Mouse (Mus musculus): ENCODE measurements at regions not wholly inside any gene's neighbourhood (a gene's known extent, or its start where the extent isn't known, plus 50 kb on each side); places are given as distances from the start of the nearest gene placed in this dataset.
A peak's percentile ranks its signal among the peaks of the same experiment; 100 is the strongest.
"Not testable (repeated sequence)": the region's sequence is repeated elsewhere in the genome, so short reads cannot be mapped to it uniquely, and the experiment has no call there.

GRCm38 (mm10) chr10:38704762-38705130 is 116.8 kb downstream of the Rfpl4b start:
- not testable (repeated sequence) for H3K4me3 ChIP-seq; H3K4me1 ChIP-seq; H3K9ac ChIP-seq; H3K4me2 ChIP-seq; H3K27me3 ChIP-seq; H3K9me3 ChIP-seq; H3K36me3 ChIP-seq; ATAC-seq (ENCODE audit: insufficient number of reproducible peaks, insufficient read depth, low FRiP score, low TSS enrichment, low read depth)
- WGBS = 41% methylated on average over 1 of the region's 1 CpGs
- H3K27ac ChIP-seq = 0 out of 2 replicates have a peak overlapping the region, but pooled peaks have one; percentile 28

- Histone ChIP-seq H3K27ac (0 out of 2 replicates have a peak overlapping the region, but pooled peaks have one; percentile 28), H3K4me1 (no peaks in the 10 kb centered on the region), H3K9me3 (no peaks in the 10 kb centered on the region), H3K4me2 (no peak overlapping the region), H3K4me3 (no peak overlapping the region), H3K27me3 (no peaks in the 10 kb centered on the region), H3K9ac (no peak overlapping the region), H3K36me3 (no peaks in the 10 kb centered on the region)
- peak; percentile 56; the same call in 1 of the 2 replicates for ATAC-seq (ENCODE audit: insufficient number of reproducible peaks, insufficient read depth, low FRiP score, low TSS enrichment, low read depth)
- 57% methylated on average over 4 of the region's 4 CpGs for WGBS
Observed at GRCm38 (mm10) chr10:38703954-38704761, 117.4 kb downstream of the Rfpl4b start.

GRCm38 (mm10) chr10:38677453-38677852 is 144.1 kb downstream of the Rfpl4b start:
- H3K27me3 ChIP-seq = no peaks in the 10 kb centered on the region
- H3K4me3 ChIP-seq = no peak overlapping the region
- H3K4me1 ChIP-seq = 0 out of 2 replicates have a peak, but pooled peaks cover 2% of the 10 kb centered on the region
- no peaks in the 10 kb centered on the region for H3K36me3 ChIP-seq
- no peak for ATAC-seq (ENCODE audit: insufficient number of reproducible peaks, insufficient read depth, low FRiP score, low TSS enrichment, low read depth)
- H3K4me2 ChIP-seq = no peak overlapping the region
- no peak overlapping the region for H3K9ac ChIP-seq
- H3K9me3 ChIP-seq = peaks cover 3% of the 10 kb centered on the region
- 27% methylated on average over 2 of the region's 2 CpGs for WGBS
- H3K27ac ChIP-seq = no peak overlapping the region

GRCm38 (mm10) chr10:38668610-38669009 is 153.0 kb downstream of the Rfpl4b start:
- Histone ChIP-seq H3K9ac (no peak overlapping the region), H3K4me3 (no peak overlapping the region), H3K4me2 (no peak overlapping the region), H3K27ac (no peak overlapping the region), H3K27me3 (no peaks in the 10 kb centered on the region), H3K36me3 (no peaks in the 10 kb centered on the region), H3K4me1 (no peaks in the 10 kb centered on the region), H3K9me3 (no peaks in the 10 kb centered on the region)
- ATAC-seq (ENCODE audit: insufficient number of reproducible peaks, insufficient read depth, low FRiP score, low TSS enrichment, low read depth) = no peak

GRCm38 (mm10) chr10:38667841-38668240 is 153.7 kb downstream of the Rfpl4b start:
- no peaks in the 10 kb centered on the region for H3K9me3 ChIP-seq
- H3K27ac ChIP-seq = no peak overlapping the region
- H3K4me1 ChIP-seq = no peaks in the 10 kb centered on the region
- H3K36me3 ChIP-seq = no peaks in the 10 kb centered on the region
- no peaks in the 10 kb centered on the region for H3K27me3 ChIP-seq
- ATAC-seq (ENCODE audit: insufficient number of reproducible peaks, insufficient read depth, low FRiP score, low TSS enrichment, low read depth) = no peak
- no peak overlapping the region for H3K9ac ChIP-seq
- H3K4me3 ChIP-seq = no peak overlapping the region
- H3K4me2 ChIP-seq = no peak overlapping the region

- WGBS = 47% methylated on average over 1 of the region's 1 CpGs
- ATAC-seq (ENCODE audit: insufficient number of reproducible peaks, insufficient read depth, low FRiP score, low TSS enrichment, low read depth) = no peak
- no peak overlapping the region for H3K9ac ChIP-seq
Observed at GRCm38 (mm10) chr10:38635695-38636094, 185.9 kb downstream of the Rfpl4b start.

GRCm38 (mm10) chr10:38629907-38630505 is 191.6 kb downstream of the Rfpl4b start:
- no peak overlapping the region for H3K4me3 ChIP-seq
- H3K4me1 ChIP-seq = no peaks in the 10 kb centered on the region
- H3K9ac ChIP-seq = no peak overlapping the region
- H3K27me3 ChIP-seq = no peaks in the 10 kb centered on the region
- 55% methylated on average over 4 of the region's 4 CpGs for WGBS
- no peak for ATAC-seq (ENCODE audit: insufficient number of reproducible peaks, insufficient read depth, low FRiP score, low TSS enrichment, low read depth)
- H3K9me3 ChIP-seq = no peaks in the 10 kb centered on the region
- no peaks in the 10 kb centered on the region for H3K36me3 ChIP-seq
- no peak overlapping the region for H3K4me2 ChIP-seq
- no peak overlapping the region for H3K27ac ChIP-seq

More at GRCm38 (mm10) chr10:38635695-38636094, 185.9 kb downstream of the Rfpl4b start:
- H3K4me2 ChIP-seq = no peak overlapping the region
- no peak overlapping the region for H3K4me3 ChIP-seq
- no peaks in the 10 kb centered on the region for H3K9me3 ChIP-seq
- no peaks in the 10 kb centered on the region for H3K36me3 ChIP-seq
- H3K27ac ChIP-seq = no peak overlapping the region
- H3K27me3 ChIP-seq = no peaks in the 10 kb centered on the region
- no peaks in the 10 kb centered on the region for H3K4me1 ChIP-seq

GRCm38 (mm10) chr10:38623399-38623798 is 198.2 kb downstream of the Rfpl4b start:
- Histone ChIP-seq H3K4me2 (no peak overlapping the region), H3K9ac (no peak overlapping the region), H3K4me3 (no peak overlapping the region), H3K9me3 (no peaks in the 10 kb centered on the region), H3K27me3 (no peaks in the 10 kb centered on the region), H3K27ac (no peak overlapping the region), H3K4me1 (no peaks in the 10 kb centered on the region), H3K36me3 (no peaks in the 10 kb centered on the region)
- ATAC-seq (ENCODE audit: insufficient number of reproducible peaks, insufficient read depth, low FRiP score, low TSS enrichment, low read depth) = no peak
- 97% methylated on average over 1 of the region's 1 CpGs for WGBS

DNA sequence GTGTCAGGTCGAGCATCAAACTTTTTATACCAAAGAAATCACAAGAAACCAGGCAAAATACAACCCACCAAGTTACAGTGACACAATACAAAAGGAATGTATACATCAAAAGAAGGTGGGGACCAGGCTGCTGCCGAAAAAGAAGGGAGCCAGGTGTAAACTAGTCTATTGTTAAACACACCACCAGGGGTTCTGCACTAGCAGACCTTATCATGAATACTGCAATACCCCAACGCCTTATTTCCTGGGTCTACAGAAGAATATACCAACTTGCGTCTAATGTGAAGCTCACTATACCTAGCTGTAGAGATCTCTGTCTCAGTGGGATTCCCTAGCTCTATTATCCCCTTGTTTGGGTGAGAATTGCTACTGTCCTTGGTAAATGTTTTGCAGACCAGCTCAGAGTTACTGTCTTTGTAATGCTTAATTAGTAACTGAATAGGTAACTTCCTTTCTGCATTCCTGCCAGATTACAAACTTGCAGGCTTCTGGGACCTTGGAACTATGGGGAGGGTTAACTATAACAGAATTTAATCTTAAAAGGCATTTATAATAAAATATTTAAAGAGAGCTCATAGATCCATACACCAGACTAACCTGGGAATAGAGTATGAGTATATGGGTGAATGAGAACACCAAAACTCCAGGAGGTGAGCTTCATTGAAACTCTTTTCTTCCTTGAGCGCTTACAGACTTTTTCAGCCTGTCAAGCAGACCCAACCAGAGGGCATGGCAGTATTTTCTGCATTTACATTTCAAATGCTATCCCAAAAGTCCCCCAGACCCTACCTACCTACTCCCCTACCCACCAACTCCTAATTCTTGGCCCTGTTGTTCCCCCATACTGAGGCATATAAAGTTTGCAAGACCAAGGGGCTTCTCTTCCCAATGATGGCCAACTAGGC is 211.7 kb downstream of the Rfpl4b start:
- no peak overlapping the region for H3K9ac ChIP-seq
- WGBS = 78% methylated on average over 5 of the region's 5 CpGs
- no peak for ATAC-seq (ENCODE audit: insufficient number of reproducible peaks, insufficient read depth, low FRiP score, low TSS enrichment, low read depth)
- H3K4me1 ChIP-seq = no peaks in the 10 kb centered on the region
- no peak overlapping the region for H3K4me2 ChIP-seq
- no peaks in the 10 kb centered on the region for H3K36me3 ChIP-seq
- no peak overlapping the region for H3K27ac ChIP-seq
- no peak overlapping the region for H3K4me3 ChIP-seq
- no peaks in the 10 kb centered on the region for H3K27me3 ChIP-seq
- no peaks in the 10 kb centered on the region for H3K9me3 ChIP-seq

- H3K27me3 ChIP-seq = no peaks in the 10 kb centered on the region
- no peak overlapping the region for H3K4me3 ChIP-seq
- no peak overlapping the region for H3K4me2 ChIP-seq
- no peaks in the 10 kb centered on the region for H3K36me3 ChIP-seq
- no peaks in the 10 kb centered on the region for H3K9me3 ChIP-seq
- WGBS = 89% methylated on average over 2 of the region's 2 CpGs
- no peak overlapping the region for H3K9ac ChIP-seq
- no peak overlapping the region for H3K27ac ChIP-seq
- H3K4me1 ChIP-seq = no peaks in the 10 kb centered on the region
- ATAC-seq (ENCODE audit: insufficient number of reproducible peaks, insufficient read depth, low FRiP score, low TSS enrichment, low read depth) = no peak
Observed at GRCm38 (mm10) chr10:38586061-38586460, 235.5 kb downstream of the Rfpl4b start.

GRCm38 (mm10) chr10:38575726-38576125 is 245.9 kb downstream of the Rfpl4b start:
- H3K4me3 ChIP-seq = no peak overlapping the region
- no peaks in the 10 kb centered on the region for H3K36me3 ChIP-seq
- H3K4me1 ChIP-seq = peaks cover 3% of the 10 kb centered on the region; the same call in 1 of the 2 replicates
- H3K9me3 ChIP-seq = no peaks in the 10 kb centered on the region
- H3K27me3 ChIP-seq = no peaks in the 10 kb centered on the region
- no peak overlapping the region for H3K9ac ChIP-seq
- ATAC-seq (ENCODE audit: insufficient number of reproducible peaks, insufficient read depth, low FRiP score, low TSS enrichment, low read depth) = no peak
- 32% methylated on average over 1 of the region's 1 CpGs for WGBS
- no peak overlapping the region for H3K4me2 ChIP-seq
- H3K27ac ChIP-seq = peak overlapping the region; percentile 33; the same call in 1 of the 2 replicates

Measured in embryonic facial prominence, embryonic 13.5 days (tissue).